Mouse (Mus musculus) kidney, adult 2 months (tissue): ENCODE measurements at regions not wholly inside any gene's neighbourhood (a gene's known extent, or its start where the extent isn't known, plus 50 kb on each side); places are given as distances from the start of the nearest gene placed in this dataset.

ENCODE experiments used
- DNase-seq: peaks from one replicate; pipeline ENCODE4 v3.0.0; 2021
- H3K27ac ChIP-seq: fragments of 200-500 bp; 2 replicates; pipeline ENCODE4 v1.5.1; 2012; ENCODE audit warnings: low read depth, low read length, control low read depth, inconsistent platforms; ENCODE audit not compliant: insufficient read depth
- H3K27me3 ChIP-seq: fragments of 200-500 bp; replicated peaks from 2 replicates; pipeline ENCODE4 v1.6.1; 2012; ENCODE audit warnings: mild to moderate bottlenecking, moderate library complexity, low read length, inconsistent platforms; ENCODE audit not compliant: control insufficient read depth, insufficient read depth
- H3K36me3 ChIP-seq: fragments of 200-500 bp; 2 replicates; pipeline ENCODE4 v1.6.1; 2012; ENCODE audit warnings: mild to moderate bottlenecking, moderate library complexity, low read length, inconsistent platforms; ENCODE audit not compliant: control insufficient read depth, insufficient read depth
- H3K4me1 ChIP-seq: fragments of 200-500 bp; 2 replicates; pipeline ENCODE4 v1.6.1; 2011; ENCODE audit warnings: low read length; ENCODE audit not compliant: control insufficient read depth, insufficient read depth
- H3K4me3 ChIP-seq: fragments of 200-500 bp; 2 replicates; pipeline ENCODE4 v1.5.1; 2011; ENCODE audit warnings: mild to moderate bottlenecking, low read depth, low read length, control low read depth; ENCODE audit not compliant: insufficient read depth
- CTCF ChIP-seq: fragments of 200-500 bp; conservative IDR thresholded peaks from 2 replicates; pipeline ENCODE4 v1.5.1; 2011; ENCODE audit warnings: low read depth, mild to moderate bottlenecking, control low read depth, low read length, moderate library complexity, mixed read lengths; ENCODE audit not compliant: insufficient read depth, insufficient read length
- POLR2A ChIP-seq: fragments of 200-500 bp; IDR thresholded peaks from one replicate; pipeline ENCODE4 v1.6.1; 2011; ENCODE audit warnings: low read depth, low read length, control low read depth
- WGBS: fragments of 180-500 bp; shearing (Covaris S2); methylation state at CpG from one replicate; pipeline ENCODE4 v1.1.7; 2018; 5-methylcytosine and 5-hydroxymethylcytosine counted together

DNA sequence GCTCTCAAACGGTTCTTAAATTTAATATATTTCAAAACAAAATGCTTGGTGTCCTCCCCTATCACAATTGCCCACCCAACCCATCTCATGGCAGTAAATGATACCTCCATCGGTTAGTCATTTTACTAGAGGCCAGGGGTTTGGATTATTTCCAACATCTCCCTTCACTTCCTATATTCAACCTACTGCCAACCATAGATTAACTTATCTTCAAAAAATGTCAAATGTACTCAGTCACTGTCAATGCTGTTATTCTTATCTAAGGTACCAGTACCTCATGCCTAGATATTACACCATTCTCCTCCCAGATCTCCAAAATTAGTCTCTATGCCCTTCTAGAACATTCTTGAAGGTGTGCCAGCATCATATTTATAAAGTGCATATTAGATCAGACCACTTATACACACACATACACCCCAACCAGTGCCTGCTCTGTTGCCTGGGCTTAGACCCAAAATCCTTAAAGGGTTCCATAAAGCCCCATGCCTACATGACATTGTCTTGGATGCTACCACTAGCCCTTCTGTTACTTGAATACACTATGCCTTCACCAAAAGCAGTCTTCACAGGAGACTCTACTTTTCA lies 183.4 kb upstream of the Cadm1 start:
- TF ChIP-seq CTCF (no peak), POLR2A (no peak)
- Histone ChIP-seq H3K27ac (no peak overlapping the region), H3K27me3 (no peaks in the 10 kb centered on the region), H3K4me1 (no peaks in the 10 kb centered on the region; the same call in 1 of the 2 replicates), H3K4me3 (no peak overlapping the region), H3K36me3 (no peaks in the 10 kb centered on the region)
- DNase-seq: no peak
- 53% methylated on average over 2 of the region's 2 CpGs for WGBS

DNA sequence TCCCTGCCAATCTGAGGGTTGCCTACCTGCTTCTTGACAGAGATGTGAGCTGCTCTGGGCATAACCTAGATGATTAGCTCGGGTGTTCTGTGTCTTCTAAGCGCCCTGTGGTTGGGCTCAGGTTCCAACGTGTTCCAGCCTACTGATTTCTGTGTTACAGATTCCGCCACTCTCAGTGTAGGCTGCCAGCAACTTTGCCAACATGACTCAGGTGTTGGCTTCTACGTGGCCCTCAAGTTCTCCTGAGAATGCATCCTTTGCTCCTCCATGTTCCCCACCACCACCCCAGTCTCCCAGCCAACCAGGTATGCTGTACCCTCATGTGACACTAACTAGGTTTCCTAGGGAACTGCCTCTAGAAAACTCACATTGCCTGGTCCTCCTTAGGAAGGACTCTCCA lies 179.7 kb upstream of the Cadm1 start:
- Histone ChIP-seq H3K4me1 (no peaks in the 10 kb centered on the region), H3K36me3 (no peaks in the 10 kb centered on the region), H3K27me3 (no peaks in the 10 kb centered on the region), H3K4me3 (no peak overlapping the region), H3K27ac (no peak overlapping the region)
- DNase-seq: peak; percentile 39
- 47% methylated on average over 5 of the region's 5 CpGs for WGBS
- TF ChIP-seq CTCF: no peak
- TF ChIP-seq POLR2A: no peak

DNA sequence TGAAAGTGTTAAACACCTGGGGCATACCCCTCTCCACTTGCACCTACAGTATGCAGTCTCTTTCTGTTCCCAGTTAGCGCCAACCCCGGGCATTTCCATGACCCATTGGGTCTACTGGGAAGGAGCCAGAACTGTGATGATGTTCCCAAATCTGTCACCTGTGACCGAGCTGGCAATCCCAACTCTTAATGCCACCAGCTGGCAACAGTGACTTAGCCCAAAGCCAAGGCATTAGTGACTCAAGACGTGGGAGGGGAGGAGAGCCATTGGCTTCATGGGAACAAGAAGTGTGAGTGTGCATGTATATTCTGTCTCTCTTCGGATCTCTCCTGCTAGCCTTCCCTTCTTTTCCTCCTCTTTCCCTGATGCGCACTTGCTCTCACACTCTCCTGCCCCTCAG lies 178.9 kb upstream of the Cadm1 start:
- WGBS: 73% methylated on average over 6 of the region's 6 CpGs
- peak; percentile 40 for DNase-seq

DNA sequence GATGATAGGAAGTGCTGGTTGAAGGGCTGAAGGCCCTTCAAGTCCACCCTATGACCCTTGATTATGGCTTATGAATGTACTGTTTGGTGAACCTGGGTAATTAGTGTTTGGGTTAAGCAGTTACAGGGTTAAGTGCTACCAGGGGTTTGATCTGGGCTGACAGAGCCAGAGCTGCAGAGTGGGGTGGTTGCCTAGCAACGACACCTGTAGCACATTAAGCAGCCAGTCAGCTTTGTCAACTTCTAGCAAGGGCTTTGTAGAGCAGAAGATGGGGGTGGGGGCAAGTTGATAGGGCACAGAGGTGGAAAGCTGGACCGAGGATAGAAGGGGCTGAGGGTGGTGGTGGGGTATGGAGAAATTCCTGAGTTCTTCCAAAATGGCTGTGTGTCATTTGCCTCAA lies 177.0 kb upstream of the Cadm1 start:
- no peaks in the 10 kb centered on the region for H3K4me1 ChIP-seq
- H3K27ac ChIP-seq: no peak overlapping the region
- no peaks in the 10 kb centered on the region for H3K27me3 ChIP-seq
- WGBS: 38% methylated on average over 2 of the region's 2 CpGs
- no peak overlapping the region for H3K4me3 ChIP-seq
- no peak for DNase-seq
- no peaks in the 10 kb centered on the region for H3K36me3 ChIP-seq
- TF ChIP-seq CTCF (no peak), POLR2A (no peak)

More for the DNA sequence above, 178.9 kb upstream of the Cadm1 start:
- Histone ChIP-seq H3K36me3 (no peaks in the 10 kb centered on the region), H3K4me3 (no peak overlapping the region), H3K27me3 (no peaks in the 10 kb centered on the region), H3K27ac (no peak overlapping the region), H3K4me1 (no peaks in the 10 kb centered on the region)
- TF ChIP-seq POLR2A: no peak
- no peak for TF ChIP-seq CTCF

DNA sequence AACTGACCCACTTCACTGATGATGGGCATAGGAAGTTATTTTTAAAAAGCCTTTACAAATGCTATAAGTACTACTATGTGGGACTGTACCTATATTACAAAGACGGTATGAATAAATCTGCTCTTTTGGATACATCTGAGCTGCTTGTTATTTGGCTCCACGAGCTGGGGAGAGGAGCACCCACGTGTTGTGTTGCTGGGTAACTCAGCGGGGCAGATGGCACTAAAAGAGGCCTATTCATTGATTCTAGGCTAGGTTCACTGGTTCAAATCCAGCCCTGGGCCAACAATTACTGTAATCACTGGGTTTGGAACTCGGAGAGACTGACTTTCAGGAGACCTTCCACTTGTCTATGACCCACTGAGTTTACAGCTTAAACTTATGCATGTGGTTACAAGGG lies 176.0 kb upstream of the Cadm1 start:
- no peaks in the 10 kb centered on the region for H3K4me1 ChIP-seq
- no peaks in the 10 kb centered on the region for H3K36me3 ChIP-seq
- TF ChIP-seq POLR2A (no peak), CTCF (no peak)
- H3K27ac ChIP-seq: no peak overlapping the region
- 74% methylated on average over 5 of the region's 5 CpGs for WGBS
- H3K4me3 ChIP-seq: no peak overlapping the region
- no peak for DNase-seq
- no peaks in the 10 kb centered on the region for H3K27me3 ChIP-seq

DNA sequence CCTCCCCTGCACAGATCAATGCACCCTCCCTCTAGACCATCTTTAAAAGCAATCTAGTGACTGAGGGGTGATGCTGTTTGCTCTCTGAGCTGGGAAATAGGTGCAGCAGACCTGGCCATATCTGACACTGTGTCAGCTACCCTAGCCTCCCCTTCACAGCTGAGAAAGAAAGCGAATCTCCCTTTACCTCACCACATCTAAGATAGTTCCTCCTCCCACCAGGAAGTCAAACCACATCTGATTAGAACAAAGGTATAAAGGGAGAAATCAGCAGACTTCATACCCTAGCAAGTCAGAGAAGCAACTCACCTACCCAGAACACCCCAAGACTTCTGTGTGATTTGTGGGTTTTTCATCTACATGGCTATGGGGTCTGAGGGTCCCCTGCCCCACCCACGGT lies 175.6 kb upstream of the Cadm1 start:
- WGBS: 89% methylated on average over 2 of the region's 2 CpGs
- no peak overlapping the region for H3K4me3 ChIP-seq
- TF ChIP-seq POLR2A (no peak), CTCF (no peak)

DNA sequence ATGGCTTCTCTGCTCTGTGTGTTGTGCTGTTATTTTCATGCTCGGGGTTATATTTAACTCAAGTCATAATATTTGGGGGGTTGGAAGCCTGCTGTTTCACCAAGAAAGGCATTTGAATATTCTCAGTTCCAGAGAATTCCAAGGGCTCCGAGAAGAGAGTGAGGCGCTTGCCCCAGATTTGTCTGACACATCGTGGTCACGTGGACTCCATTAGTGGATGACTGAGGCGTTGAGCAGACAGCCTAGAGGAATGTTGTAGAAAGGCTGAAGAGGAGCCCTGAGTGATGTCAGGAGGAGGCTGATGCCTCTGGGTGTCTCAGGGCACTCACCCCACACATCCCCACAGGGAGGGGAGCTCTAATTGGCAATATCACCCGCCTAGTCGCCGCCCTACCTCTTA lies 175.1 kb upstream of the Cadm1 start:
- Histone ChIP-seq H3K4me3 (no peak overlapping the region), H3K27me3 (no peaks in the 10 kb centered on the region), H3K4me1 (no peaks in the 10 kb centered on the region), H3K27ac (no peak overlapping the region), H3K36me3 (no peaks in the 10 kb centered on the region)
- DNase-seq: no peak
- TF ChIP-seq POLR2A (no peak), CTCF (no peak)
- WGBS: 84% methylated on average over 9 of the region's 9 CpGs

More for the DNA sequence above, 175.6 kb upstream of the Cadm1 start:
- DNase-seq: no peak
- Histone ChIP-seq H3K4me1 (no peaks in the 10 kb centered on the region), H3K27ac (no peak overlapping the region), H3K27me3 (no peaks in the 10 kb centered on the region), H3K36me3 (no peaks in the 10 kb centered on the region)
